Mouse (Mus musculus) hindbrain, embryonic 10.5 days (tissue): ENCODE results near the gene Nkx1-2. TPM values are rescaled to one million over a fixed set of nuclear protein-coding genes. Genes with fewer than 3 reads are reported as not detected.
A peak's percentile ranks its signal among the peaks of the same experiment; 100 is the strongest.

Experiments
- DNase-seq: peaks from one replicate; pipeline ENCODE4 v3.0.0-alpha.2; 2017; ENCODE audit warnings: low spot score
- H3K27ac ChIP-seq: fragments of 300-500 bp; sonication (generic); 2 replicates; pipeline ENCODE4 v1.5.1; 2016; ENCODE audit warnings: mild to moderate bottlenecking, moderate library complexity
- H3K27me3 ChIP-seq: fragments of 300-500 bp; sonication (generic); 2 replicates; pipeline ENCODE4 v1.6.1; 2016; ENCODE audit warnings: mild to moderate bottlenecking; ENCODE audit not compliant: poor library complexity, insufficient read depth, severe bottlenecking
- H3K36me3 ChIP-seq: fragments of 300-500 bp; sonication (generic); 2 replicates; pipeline ENCODE4 v1.6.1; 2016; ENCODE audit warnings: mild to moderate bottlenecking, moderate library complexity
- H3K4me1 ChIP-seq: fragments of 300-500 bp; sonication (generic); replicated peaks from 2 replicates; pipeline ENCODE4 v1.6.1; 2016; ENCODE audit warnings: mild to moderate bottlenecking
- H3K4me3 ChIP-seq: fragments of 300-500 bp; sonication (generic); 2 replicates; pipeline ENCODE4 v1.5.1; 2016; ENCODE audit warnings: mild to moderate bottlenecking, moderate library complexity
- H3K9me3 ChIP-seq: fragments of 300-500 bp; sonication (generic); 2 replicates; pipeline ENCODE4 v1.6.1; 2016; ENCODE audit warnings: mild to moderate bottlenecking, moderate library complexity
- WGBS: fragments of 180-500 bp; shearing (Covaris S2); methylation state at CpG from one replicate; pipeline ENCODE4 v1.1.7; 2016; 5-methylcytosine and 5-hydroxymethylcytosine counted together
- polyA plus RNA-seq: library from polyadenylated mRNA; unstranded; fragments of >200 nt; fragmentation: Nextera tagmentation; extraction: Ambion mirVana; gene quantifications from 2 replicates; pipeline ENCODE4 v1.2.1, GENCODE M21; 2016

Gene Nkx1-2
- 1.1 and 1.3 TPM in 2 replicates for polyA plus RNA-seq

DNA sequence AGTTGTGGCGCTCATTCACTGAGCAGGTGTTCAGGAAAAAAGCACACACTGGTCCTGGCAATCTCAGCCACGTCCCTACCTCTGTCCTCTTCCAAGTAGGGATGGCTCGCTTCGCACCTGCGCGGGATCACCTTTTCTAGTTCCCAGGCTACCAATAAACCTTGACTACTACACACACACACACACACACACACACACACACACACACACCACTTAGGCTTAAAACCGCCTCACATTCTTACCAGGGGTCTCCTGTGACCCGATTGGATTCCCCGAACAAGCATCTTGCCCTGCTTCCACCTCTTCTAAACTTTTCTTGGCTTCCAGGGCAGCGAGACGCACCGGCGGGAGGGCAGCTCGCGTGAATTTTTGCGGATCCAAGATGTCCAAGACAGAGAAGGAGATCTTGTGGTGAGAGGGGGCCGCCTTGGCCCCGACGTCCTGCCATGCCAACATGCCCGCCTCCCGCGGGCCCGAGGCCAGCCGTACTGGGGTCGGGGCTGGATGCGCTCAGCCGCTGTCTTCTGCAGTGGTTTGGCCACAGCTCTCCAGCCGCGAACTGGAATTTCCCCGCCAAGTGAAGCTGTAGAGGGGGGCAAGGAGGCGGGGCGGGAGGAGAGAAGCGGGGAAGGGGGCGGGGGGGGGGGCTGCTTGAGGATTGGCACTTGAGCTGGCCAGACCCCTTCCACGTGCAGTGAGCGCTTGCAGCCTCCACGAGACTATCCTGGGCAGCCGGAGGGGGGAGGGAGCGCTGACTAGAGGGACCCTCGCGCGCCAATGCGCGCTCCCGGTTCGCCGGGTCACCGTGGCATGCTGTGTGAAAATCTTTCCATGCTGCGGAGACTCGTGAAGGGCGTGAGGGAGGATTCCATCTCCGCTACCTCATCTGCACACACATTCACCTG lies at the start of gene Nkx1-2:
Gene Nkx1-2 (minus strand): TSS at position 567 of the 905 bp plus-strand sequence.
- peaks cover 53% of the 10 kb centered on the region for H3K4me1 ChIP-seq
- H3K4me3 ChIP-seq: peak within 1 kb of the TSS; percentile 56
- no peaks in the 10 kb centered on the region for H3K9me3 ChIP-seq
- H3K27me3 ChIP-seq: peaks cover 100% of the 10 kb centered on the region
- H3K27ac ChIP-seq: peak within 1 kb of the TSS; percentile 50; the same call in 1 of the 2 replicates
- peak; percentile 59 for DNase-seq
- H3K36me3 ChIP-seq: no peaks in the 10 kb centered on the region
- under 1% methylated on average over 52 of the region's 52 CpGs for WGBS

DNA sequence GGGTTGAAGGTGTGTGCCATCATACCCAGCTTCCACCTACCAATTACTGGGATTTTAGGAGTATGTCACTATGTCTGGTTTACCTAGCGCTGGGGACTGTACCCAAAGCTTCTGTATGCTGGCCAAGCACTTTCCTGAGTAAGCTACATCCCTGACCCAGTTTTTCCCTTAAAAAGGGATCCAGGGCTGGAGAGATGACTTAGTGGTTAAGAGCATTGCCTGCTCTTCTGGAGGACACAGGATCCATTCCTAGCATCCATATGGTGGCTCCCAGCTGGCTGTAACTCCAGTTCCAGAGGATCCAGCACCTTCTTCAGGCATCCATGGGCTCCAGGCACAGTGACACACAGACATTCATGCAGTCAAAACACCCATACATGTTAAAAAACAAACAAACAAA lies 47.1 kb upstream of the Nkx1-2 start:
- H3K9me3 ChIP-seq: no peaks in the 10 kb centered on the region
- 93% methylated on average over 1 of the region's 1 CpGs for WGBS
- peaks cover 32% of the 10 kb centered on the region for H3K27me3 ChIP-seq
- no peak for DNase-seq
- H3K27ac ChIP-seq: no peak overlapping the region
- H3K36me3 ChIP-seq: no peaks in the 10 kb centered on the region
- no peak overlapping the region for H3K4me3 ChIP-seq
- H3K4me1 ChIP-seq: peaks cover 16% of the 10 kb centered on the region

DNA sequence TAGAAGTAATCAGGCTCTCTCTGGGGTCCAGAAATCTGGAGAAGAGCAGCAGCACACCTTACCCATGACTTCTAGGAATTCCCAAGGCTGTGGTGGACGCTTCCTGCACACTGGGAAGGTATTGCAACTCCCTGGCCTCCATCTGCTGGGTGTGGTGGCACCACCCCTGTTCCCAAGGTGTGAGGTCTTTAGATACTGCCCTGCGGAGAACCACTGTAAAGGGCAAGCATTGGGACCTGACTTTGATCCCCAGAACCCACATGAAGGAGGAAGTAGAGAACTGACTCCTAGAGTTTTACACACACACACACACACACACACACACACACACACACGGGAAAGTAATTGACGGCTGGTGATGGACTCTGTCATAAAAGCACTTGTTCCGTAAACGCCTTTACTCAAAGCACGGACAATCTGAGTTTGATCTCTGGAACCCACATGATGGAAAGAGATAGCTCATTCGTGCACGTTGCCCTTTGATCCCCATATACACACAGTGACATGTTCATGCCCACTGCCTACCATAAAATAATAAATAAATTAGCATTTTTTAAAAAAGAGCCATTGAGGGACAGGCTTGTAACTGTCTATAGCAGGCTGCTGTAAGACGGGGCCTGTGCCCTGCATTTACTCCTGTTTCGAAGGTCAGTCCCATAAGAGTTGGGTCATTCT lies 45.3 kb upstream of the Nkx1-2 start:
- Histone ChIP-seq H3K4me1 (peaks cover 16% of the 10 kb centered on the region), H3K27me3 (peaks cover 42% of the 10 kb centered on the region), H3K9me3 (no peaks in the 10 kb centered on the region), H3K27ac (no peak overlapping the region), H3K36me3 (no peaks in the 10 kb centered on the region), H3K4me3 (no peak overlapping the region)
- 90% methylated on average over 11 of the region's 11 CpGs for WGBS
- DNase-seq: no peak

DNA sequence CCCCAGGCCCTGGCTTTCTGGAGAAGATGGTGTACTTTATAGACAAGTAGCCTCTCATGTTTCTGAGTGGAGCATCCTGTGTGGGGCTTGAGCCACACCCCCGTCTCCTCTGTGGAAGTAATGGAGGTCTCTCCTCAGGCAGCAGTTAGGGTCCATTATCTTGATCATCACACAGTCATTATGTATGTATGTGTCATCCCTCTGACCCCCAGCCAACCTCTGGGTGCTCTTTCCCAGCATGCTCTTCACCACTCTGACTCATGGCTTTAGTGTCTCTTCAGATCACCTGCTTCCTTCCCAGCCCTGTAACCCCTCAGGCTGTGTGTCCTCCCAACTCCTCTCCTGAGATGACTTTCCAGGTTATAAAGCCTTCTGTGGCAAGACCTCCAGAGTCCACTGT lies 42.2 kb upstream of the Nkx1-2 start:
- Histone ChIP-seq H3K36me3 (no peaks in the 10 kb centered on the region), H3K4me3 (no peak overlapping the region), H3K27me3 (peaks cover 57% of the 10 kb centered on the region), H3K27ac (no peak overlapping the region), H3K9me3 (no peaks in the 10 kb centered on the region), H3K4me1 (peaks cover 34% of the 10 kb centered on the region)
- no peak for DNase-seq
- 88% methylated on average over 1 of the region's 1 CpGs for whole genome bisulfite sequencing

DNA sequence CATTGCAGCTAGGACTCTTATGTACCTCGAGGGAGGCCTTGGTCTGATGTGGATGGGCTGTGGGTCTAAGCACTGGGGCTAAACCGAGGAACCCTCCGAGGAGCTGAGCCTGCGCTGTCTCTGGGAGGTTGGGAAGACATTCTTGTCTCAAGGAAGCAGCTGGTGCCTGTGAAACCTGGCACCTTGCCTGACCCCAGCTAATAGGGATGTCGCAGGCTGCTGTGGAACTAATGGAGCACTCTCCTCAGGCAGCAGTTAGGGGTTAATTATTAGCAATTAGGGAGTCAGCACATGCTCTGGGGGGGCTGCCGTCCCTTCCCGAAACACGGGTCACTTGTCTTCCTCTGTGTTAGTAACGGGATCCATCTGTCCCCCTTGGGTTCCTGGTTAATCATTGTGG lies 41.5 kb upstream of the Nkx1-2 start:
- WGBS: 47% methylated on average over 9 of the region's 9 CpGs
- Histone ChIP-seq H3K27me3 (peaks cover 62% of the 10 kb centered on the region), H3K36me3 (no peaks in the 10 kb centered on the region), H3K4me1 (peaks cover 34% of the 10 kb centered on the region), H3K4me3 (no peak overlapping the region), H3K9me3 (no peaks in the 10 kb centered on the region), H3K27ac (no peak overlapping the region)
- peak; percentile 22 for DNase-seq

DNA sequence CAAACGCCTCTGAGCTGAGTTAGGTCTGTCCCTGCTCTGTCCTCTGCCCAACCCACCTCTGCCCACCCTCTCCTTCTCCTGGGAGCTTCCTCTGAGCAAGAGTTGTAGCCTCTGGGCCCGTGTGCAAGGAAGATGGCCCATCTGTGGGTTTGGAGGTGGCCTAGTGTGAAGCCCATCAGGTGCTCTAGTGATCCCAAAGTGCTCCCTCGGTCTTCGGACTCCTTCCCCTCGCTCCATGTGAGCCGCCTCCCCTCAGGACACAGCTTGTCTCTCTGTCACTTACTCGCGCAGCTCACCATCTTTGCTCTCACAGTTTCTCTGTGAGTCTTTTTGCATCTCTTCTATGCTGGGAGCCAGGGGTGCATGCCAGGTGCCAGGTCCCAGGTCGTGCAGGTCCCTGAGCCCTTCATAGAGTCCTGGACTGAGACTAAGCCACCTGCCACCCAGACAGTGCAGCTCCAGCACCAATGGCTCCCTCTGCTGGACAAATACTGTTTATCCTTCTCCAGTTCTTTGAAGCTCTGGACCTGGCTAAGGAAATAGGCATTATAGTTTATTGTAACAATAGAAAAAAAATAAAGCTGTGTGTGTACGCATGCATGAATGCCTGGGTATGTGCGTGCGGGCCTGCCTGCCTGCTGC lies 39.1 kb upstream of the Nkx1-2 start:
- Histone ChIP-seq H3K27ac (0 out of 2 replicates have a peak overlapping the region, but pooled peaks have one; percentile 40), H3K4me3 (no peak overlapping the region), H3K9me3 (no peaks in the 10 kb centered on the region), H3K36me3 (no peaks in the 10 kb centered on the region), H3K4me1 (peaks cover 34% of the 10 kb centered on the region), H3K27me3 (peaks cover 67% of the 10 kb centered on the region)
- DNase-seq: peak; percentile 51
- WGBS: 64% methylated on average over 12 of the region's 12 CpGs

DNA sequence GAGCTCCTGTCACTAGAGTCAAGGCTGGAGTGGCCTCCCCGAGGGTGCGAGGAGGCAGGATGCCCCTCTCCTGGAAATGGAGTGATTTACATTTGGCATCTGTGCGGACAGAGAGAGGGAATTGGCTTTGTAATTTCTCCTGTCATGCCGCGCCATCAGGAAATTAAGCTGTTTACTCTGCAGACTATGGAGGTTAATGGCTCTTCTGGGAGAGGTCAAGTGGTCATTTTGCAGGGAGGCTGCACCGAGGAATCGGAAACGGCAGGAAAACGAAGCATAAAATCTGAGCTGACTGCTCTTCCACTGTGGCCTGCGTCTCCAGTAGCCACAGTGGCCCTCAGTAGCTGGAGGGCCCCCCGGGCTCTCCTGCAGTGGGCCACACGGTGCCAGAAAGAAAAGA lies 37.9 kb upstream of the Nkx1-2 start:
- H3K27me3 ChIP-seq: peaks cover 63% of the 10 kb centered on the region

DNA sequence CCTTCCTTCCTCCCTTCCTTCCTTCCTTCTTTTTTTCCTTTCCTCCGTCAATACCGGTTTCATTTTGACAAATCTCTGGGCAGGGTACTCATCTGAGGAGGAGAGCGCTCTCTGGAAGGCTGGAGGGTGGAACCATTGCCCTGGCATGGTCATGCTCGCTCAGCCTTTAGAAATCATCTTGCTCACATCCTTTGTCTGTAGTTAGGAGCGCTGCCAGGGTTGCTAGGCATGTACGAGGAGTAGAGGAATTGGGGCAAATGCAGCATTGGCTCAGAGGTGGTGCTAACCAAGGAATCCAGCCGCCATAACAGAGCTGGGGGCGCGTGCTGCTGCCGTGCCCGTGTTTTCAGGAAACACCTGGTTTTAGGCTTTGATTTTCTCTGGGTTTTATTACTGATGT lies 31.9 kb upstream of the Nkx1-2 start:
- Histone ChIP-seq H3K4me3 (no peak overlapping the region), H3K36me3 (no peaks in the 10 kb centered on the region), H3K27me3 (peaks cover 50% of the 10 kb centered on the region), H3K9me3 (no peaks in the 10 kb centered on the region), H3K4me1 (0 out of 2 replicates have a peak, but pooled peaks cover 3% of the 10 kb centered on the region), H3K27ac (no peak overlapping the region)
- no peak for DNase-seq
- WGBS: 78% methylated on average over 11 of the region's 11 CpGs

More for the DNA sequence above, 37.9 kb upstream of the Nkx1-2 start:
- Histone ChIP-seq H3K36me3 (no peaks in the 10 kb centered on the region), H3K9me3 (no peaks in the 10 kb centered on the region), H3K4me3 (no peak overlapping the region), H3K4me1 (peaks cover 34% of the 10 kb centered on the region), H3K27ac (no peak overlapping the region)
- 39% methylated on average over 12 of the region's 12 CpGs for WGBS
- DNase-seq: no peak

DNA sequence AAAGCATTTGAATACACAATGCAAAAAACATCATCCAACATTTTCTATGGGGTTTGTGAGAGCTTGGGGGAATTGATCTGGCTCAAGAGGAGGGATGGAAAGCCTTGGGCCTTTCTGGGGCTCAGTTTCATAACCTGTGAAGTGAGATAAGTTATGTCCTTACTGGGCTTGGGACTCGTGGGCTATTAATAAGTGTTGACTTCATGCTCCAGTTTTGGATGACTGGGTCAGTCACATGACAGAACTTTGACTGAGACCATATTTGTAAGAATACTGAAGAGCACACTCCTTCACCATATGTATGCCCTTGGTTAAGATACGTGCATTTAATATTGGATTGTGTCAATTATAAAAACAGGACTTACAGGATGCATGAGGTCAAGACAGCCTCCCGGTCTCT lies 28.0 kb upstream of the Nkx1-2 start:
- no peaks in the 10 kb centered on the region for H3K36me3 ChIP-seq
- 0 out of 2 replicates have a peak, but pooled peaks cover 5% of the 10 kb centered on the region for H3K4me1 ChIP-seq
- peaks cover 19% of the 10 kb centered on the region for H3K27me3 ChIP-seq
- no peaks in the 10 kb centered on the region for H3K9me3 ChIP-seq
- no peak overlapping the region for H3K27ac ChIP-seq
- H3K4me3 ChIP-seq: no peak overlapping the region
- WGBS: 89% methylated on average over 3 of the region's 3 CpGs
- no peak for DNase-seq

DNA sequence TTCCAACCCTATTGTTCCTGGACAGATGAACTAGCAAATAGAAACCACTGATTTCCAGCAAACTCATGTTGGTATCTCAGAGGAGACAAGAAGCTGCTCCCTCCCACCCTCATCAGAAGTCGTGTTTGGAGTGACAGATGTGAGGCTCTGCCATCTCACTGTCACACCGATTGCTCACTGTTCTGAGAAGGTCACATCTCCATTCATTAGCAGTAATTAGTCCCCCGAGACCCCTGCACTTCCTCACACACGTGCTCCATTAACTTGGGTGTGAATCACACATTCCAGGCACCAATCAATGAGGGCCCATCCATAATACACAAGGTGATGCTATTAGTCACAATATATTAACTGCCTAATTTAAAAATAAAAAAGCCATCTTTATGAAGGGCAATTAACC lies 26.7 kb upstream of the Nkx1-2 start:
- Histone ChIP-seq H3K27ac (no peak overlapping the region), H3K36me3 (no peaks in the 10 kb centered on the region), H3K27me3 (peaks cover 12% of the 10 kb centered on the region), H3K9me3 (no peaks in the 10 kb centered on the region), H3K4me3 (no peak overlapping the region), H3K4me1 (0 out of 2 replicates have a peak, but pooled peaks cover 5% of the 10 kb centered on the region)
- no peak for DNase-seq
- WGBS: 61% methylated on average over 4 of the region's 4 CpGs

DNA sequence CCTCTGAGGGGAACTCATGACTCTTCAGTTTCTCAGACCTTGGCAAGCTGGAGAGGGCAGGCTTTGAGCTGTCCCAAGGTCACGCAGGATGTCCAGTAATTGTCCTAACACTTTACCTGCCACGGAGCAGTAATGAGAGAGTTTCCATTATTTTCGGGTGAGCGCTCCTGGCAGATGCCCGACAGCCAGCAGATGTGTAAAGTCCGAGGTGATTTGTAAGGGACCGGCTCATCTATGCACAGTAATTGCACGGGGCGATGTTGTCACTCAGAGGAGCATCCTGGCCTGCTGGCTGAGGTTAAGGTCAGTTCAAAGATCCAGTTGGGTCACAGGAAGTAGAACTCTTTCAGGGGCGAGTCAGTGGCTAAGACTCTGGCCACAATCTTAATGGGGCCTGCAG lies 24.7 kb upstream of the Nkx1-2 start:
- no peak for DNase-seq
- peaks cover 8% of the 10 kb centered on the region for H3K27me3 ChIP-seq
- 80% methylated on average over 10 of the region's 10 CpGs for WGBS

DNA sequence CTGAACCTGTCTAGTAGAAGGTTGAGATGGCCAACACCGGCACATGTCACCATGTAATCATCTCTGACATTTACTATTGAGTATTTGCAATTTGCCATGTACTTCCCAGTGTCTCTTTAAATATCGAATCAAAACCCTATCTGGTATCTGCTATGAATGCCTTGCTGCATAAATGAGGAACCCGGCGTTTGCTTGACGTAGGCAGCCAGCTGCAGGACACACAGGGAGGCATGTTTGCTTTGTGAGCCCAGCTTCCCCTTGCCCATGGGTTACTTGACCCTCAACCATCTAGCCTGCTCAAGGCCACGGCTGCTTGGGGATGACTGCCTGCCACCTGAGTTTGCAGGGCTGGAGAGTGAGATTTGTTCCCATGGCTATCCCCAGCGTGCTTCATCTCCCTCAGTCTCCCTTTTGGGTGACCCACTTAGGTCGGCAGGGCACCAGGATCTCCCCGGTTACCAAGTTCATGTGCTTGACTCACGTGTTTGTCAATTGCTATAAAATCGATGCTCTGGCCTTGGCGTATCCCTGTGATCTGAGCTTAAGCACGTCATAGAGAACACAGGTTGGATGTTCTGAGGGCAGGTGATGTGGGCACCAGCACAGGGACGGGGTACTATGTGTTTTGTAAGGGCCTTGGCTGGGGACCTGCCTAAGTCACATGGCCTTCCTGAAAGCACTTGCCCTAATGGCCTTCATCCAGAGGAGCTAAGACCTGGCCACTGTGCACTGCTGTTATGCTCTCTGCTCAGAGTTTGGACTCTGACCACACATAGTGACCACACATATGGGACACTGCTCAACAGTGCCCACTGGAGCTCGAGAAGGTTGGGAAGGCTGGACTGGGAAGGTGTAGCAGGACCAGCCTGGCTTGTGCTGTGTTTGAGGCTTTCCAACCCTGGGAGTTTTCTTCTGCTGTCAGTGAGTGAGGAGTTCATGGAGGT lies 20.8 kb upstream of the Nkx1-2 start:
- no peaks in the 10 kb centered on the region for H3K36me3 ChIP-seq
- peaks cover 21% of the 10 kb centered on the region for H3K4me1 ChIP-seq
- WGBS: 87% methylated on average over 15 of the region's 15 CpGs
- no peak overlapping the region for H3K4me3 ChIP-seq
- H3K27ac ChIP-seq: no peak overlapping the region
- DNase-seq: no peak
- no peaks in the 10 kb centered on the region for H3K9me3 ChIP-seq
- H3K27me3 ChIP-seq: peaks cover 6% of the 10 kb centered on the region

More for the DNA sequence above, 24.7 kb upstream of the Nkx1-2 start:
- Histone ChIP-seq H3K27ac (no peak overlapping the region), H3K4me1 (0 out of 2 replicates have a peak, but pooled peaks cover 2% of the 10 kb centered on the region), H3K36me3 (no peaks in the 10 kb centered on the region), H3K4me3 (no peak overlapping the region), H3K9me3 (no peaks in the 10 kb centered on the region)
